Mouse (Mus musculus) intestine, embryonic 15.5 days (tissue): ENCODE data around the gene 6430548M08Rik. TPM values are rescaled to one million over a fixed set of nuclear protein-coding genes. Genes with fewer than 3 reads are reported as not detected.

ENCODE experiments used
- ATAC-seq: fragments of 200-750 bp; cut with Nextera tagmentation; 2 replicates; pipeline ENCODE4 v1.8.0; 2017; ENCODE audit warnings: moderate TSS enrichment, moderate library complexity
- H3K27ac ChIP-seq: fragments of 300-500 bp; sonication (generic); 2 replicates; pipeline ENCODE4 v1.5.1; 2015; ENCODE audit warnings: mild to moderate bottlenecking, inconsistent platforms
- H3K27me3 ChIP-seq: fragments of 300-500 bp; sonication (generic); replicated peaks from 2 replicates; pipeline ENCODE4 v1.6.1; 2015; ENCODE audit warnings: inconsistent platforms
- H3K36me3 ChIP-seq: fragments of 300-500 bp; sonication (generic); 2 replicates; pipeline ENCODE4 v1.6.1; 2015; ENCODE audit warnings: inconsistent platforms
- H3K4me1 ChIP-seq: fragments of 300-500 bp; sonication (generic); replicated peaks from 2 replicates; pipeline ENCODE4 v1.6.1; 2015; ENCODE audit warnings: inconsistent platforms
- H3K4me2 ChIP-seq: fragments of 300-500 bp; sonication (generic); replicated peaks from 2 replicates; pipeline ENCODE4 v1.6.1; 2015; ENCODE audit warnings: mild to moderate bottlenecking, inconsistent platforms
- H3K4me3 ChIP-seq: fragments of 300-500 bp; sonication (generic); replicated peaks from 2 replicates; pipeline ENCODE4 v1.5.1; 2015; ENCODE audit warnings: inconsistent platforms
- H3K9ac ChIP-seq: fragments of 300-500 bp; sonication (generic); 2 replicates; pipeline ENCODE4 v1.6.1; 2015; ENCODE audit warnings: inconsistent platforms
- H3K9me3 ChIP-seq: fragments of 300-500 bp; sonication (generic); 2 replicates; pipeline ENCODE4 v1.6.1; 2016; ENCODE audit warnings: inconsistent platforms
- WGBS: fragments of 180-500 bp; shearing (Covaris S2); methylation state at CpG from one replicate; pipeline ENCODE4 v1.1.7; 2015; 5-methylcytosine and 5-hydroxymethylcytosine counted together
- polyA plus RNA-seq: library from polyadenylated mRNA; unstranded; fragments of >200 nt; fragmentation: Nextera tagmentation; extraction: Ambion mirVana; gene quantifications from 2 replicates; pipeline ENCODE4 v1.2.1, GENCODE M21; 2015

Gene 6430548M08Rik
- polyA plus RNA-seq, 1 experiment from 2014 or later = 4.7 TPM

GRCm38 (mm10) chr8:120190107-120190809, 76.3 kb downstream of the 6430548M08Rik start:
- Histone ChIP-seq H3K4me1 (peaks cover 45% of the 10 kb centered on the region), H3K9me3 (no peaks in the 10 kb centered on the region), H3K4me3 (no peak overlapping the region), H3K36me3 (no peaks in the 10 kb centered on the region), H3K27ac (peak overlapping the region; percentile 14; the same call in 1 of the 2 replicates), H3K9ac (no peak overlapping the region), H3K27me3 (no peaks in the 10 kb centered on the region), H3K4me2 (no peak overlapping the region)
- ATAC-seq = no peak
- 81% methylated on average over 17 of the region's 17 CpGs for WGBS

- H3K4me1 ChIP-seq = peaks cover 38% of the 10 kb centered on the region
Measured at GRCm38 (mm10) chr8:120190810-120191413, 77.0 kb downstream of the 6430548M08Rik start.

GRCm38 (mm10) chr8:120191633-120192032, 77.7 kb downstream of the 6430548M08Rik start:
- no peak overlapping the region for H3K4me3 ChIP-seq
- peak; percentile 37; the same call in 1 of the 2 replicates for ATAC-seq
- WGBS = 63% methylated on average over 5 of the region's 5 CpGs
- no peaks in the 10 kb centered on the region for H3K36me3 ChIP-seq
- no peak overlapping the region for H3K9ac ChIP-seq
- H3K4me2 ChIP-seq = peak overlapping the region; percentile 52; the same call in 1 of the 2 replicates
- peaks cover 31% of the 10 kb centered on the region for H3K4me1 ChIP-seq
- H3K27ac ChIP-seq = peak overlapping the region; percentile 91
- H3K27me3 ChIP-seq = no peaks in the 10 kb centered on the region
- H3K9me3 ChIP-seq = no peaks in the 10 kb centered on the region

More at GRCm38 (mm10) chr8:120190810-120191413, 77.0 kb downstream of the 6430548M08Rik start:
- 23% methylated on average over 20 of the region's 20 CpGs for WGBS
- Histone ChIP-seq H3K27me3 (no peaks in the 10 kb centered on the region), H3K9ac (peak overlapping the region; percentile 13; the same call in 1 of the 2 replicates), H3K36me3 (no peaks in the 10 kb centered on the region), H3K27ac (peak overlapping the region; percentile 91), H3K4me3 (no peak overlapping the region), H3K9me3 (no peaks in the 10 kb centered on the region), H3K4me2 (peak overlapping the region; percentile 52)
- ATAC-seq = peak; percentile 92

- H3K27ac ChIP-seq = peak overlapping the region; percentile 91
- no peak for ATAC-seq
- no peaks in the 10 kb centered on the region for H3K9me3 ChIP-seq
- H3K4me2 ChIP-seq = no peak overlapping the region
- WGBS = 97% methylated on average over 5 of the region's 5 CpGs
- H3K4me3 ChIP-seq = no peak overlapping the region
- H3K9ac ChIP-seq = no peak overlapping the region
- no peaks in the 10 kb centered on the region for H3K27me3 ChIP-seq
- peaks cover 27% of the 10 kb centered on the region for H3K4me1 ChIP-seq
- H3K36me3 ChIP-seq = no peaks in the 10 kb centered on the region
Measured at GRCm38 (mm10) chr8:120192118-120192517, 78.2 kb downstream of the 6430548M08Rik start.

- no peak overlapping the region for H3K9ac ChIP-seq
- H3K27me3 ChIP-seq = no peaks in the 10 kb centered on the region
- no peak overlapping the region for H3K4me3 ChIP-seq
- no peak for ATAC-seq
- no peak overlapping the region for H3K4me2 ChIP-seq
- H3K36me3 ChIP-seq = no peaks in the 10 kb centered on the region
- WGBS = 80% methylated on average over 6 of the region's 6 CpGs
- H3K4me1 ChIP-seq = peaks cover 18% of the 10 kb centered on the region
- H3K9me3 ChIP-seq = 0 out of 2 replicates have a peak, but pooled peaks cover 3% of the 10 kb centered on the region
- no peak overlapping the region for H3K27ac ChIP-seq
Measured at GRCm38 (mm10) chr8:120201351-120201750, 87.4 kb downstream of the 6430548M08Rik start.

GRCm38 (mm10) chr8:120202546-120202945, 88.6 kb downstream of the 6430548M08Rik start:
- Histone ChIP-seq H3K27ac (no peak overlapping the region), H3K9me3 (0 out of 2 replicates have a peak, but pooled peaks cover 3% of the 10 kb centered on the region)
- ATAC-seq = peak; percentile 31; the same call in 1 of the 2 replicates

GRCm38 (mm10) chr8:120204736-120205360, 90.9 kb downstream of the 6430548M08Rik start:
- H3K4me3 ChIP-seq = no peak overlapping the region
- H3K36me3 ChIP-seq = no peaks in the 10 kb centered on the region
- H3K9ac ChIP-seq = no peak overlapping the region
- H3K27me3 ChIP-seq = no peaks in the 10 kb centered on the region
- peaks cover 24% of the 10 kb centered on the region for H3K4me1 ChIP-seq
- peak overlapping the region; percentile 1; the same call in 1 of the 2 replicates for H3K4me2 ChIP-seq
- no peaks in the 10 kb centered on the region for H3K9me3 ChIP-seq
- 56% methylated on average over 7 of the region's 7 CpGs for WGBS
- peak; percentile 39; the same call in 1 of the 2 replicates for ATAC-seq
- H3K27ac ChIP-seq = 0 out of 2 replicates have a peak overlapping the region, but pooled peaks have one; percentile 40

More at GRCm38 (mm10) chr8:120202546-120202945, 88.6 kb downstream of the 6430548M08Rik start:
- Histone ChIP-seq H3K4me3 (no peak overlapping the region), H3K27me3 (no peaks in the 10 kb centered on the region), H3K36me3 (no peaks in the 10 kb centered on the region), H3K4me1 (peaks cover 18% of the 10 kb centered on the region), H3K9ac (no peak overlapping the region), H3K4me2 (no peak overlapping the region)
- 57% methylated on average over 3 of the region's 3 CpGs for WGBS

GRCm38 (mm10) chr8:120205916-120206315, 92.0 kb downstream of the 6430548M08Rik start:
- no peak overlapping the region for H3K4me2 ChIP-seq
- no peak overlapping the region for H3K4me3 ChIP-seq
- no peaks in the 10 kb centered on the region for H3K9me3 ChIP-seq
- 85% methylated on average over 9 of the region's 9 CpGs for WGBS
- H3K36me3 ChIP-seq = no peaks in the 10 kb centered on the region
- no peaks in the 10 kb centered on the region for H3K27me3 ChIP-seq
- no peak; the same call in 1 of the 2 replicates for ATAC-seq
- H3K9ac ChIP-seq = no peak overlapping the region
- no peak overlapping the region for H3K27ac ChIP-seq
- H3K4me1 ChIP-seq = peaks cover 28% of the 10 kb centered on the region

- peaks cover 31% of the 10 kb centered on the region for H3K4me1 ChIP-seq
- no peak overlapping the region for H3K4me2 ChIP-seq
- H3K27ac ChIP-seq = no peak overlapping the region
- no peak for ATAC-seq
- no peaks in the 10 kb centered on the region for H3K27me3 ChIP-seq
- 86% methylated on average over 8 of the region's 8 CpGs for WGBS
- no peaks in the 10 kb centered on the region for H3K9me3 ChIP-seq
- H3K9ac ChIP-seq = no peak overlapping the region
- no peak overlapping the region for H3K4me3 ChIP-seq
- no peaks in the 10 kb centered on the region for H3K36me3 ChIP-seq
Measured at GRCm38 (mm10) chr8:120207364-120207763, 93.4 kb downstream of the 6430548M08Rik start.

- peaks cover 34% of the 10 kb centered on the region for H3K4me1 ChIP-seq
- WGBS = 29% methylated on average over 11 of the region's 11 CpGs
- ATAC-seq = no peak
- H3K9ac ChIP-seq = no peak overlapping the region
- H3K36me3 ChIP-seq = no peaks in the 10 kb centered on the region
- no peak overlapping the region for H3K27ac ChIP-seq
- H3K27me3 ChIP-seq = no peaks in the 10 kb centered on the region
- H3K9me3 ChIP-seq = no peaks in the 10 kb centered on the region
- no peak overlapping the region for H3K4me3 ChIP-seq
- no peak overlapping the region for H3K4me2 ChIP-seq
Measured at GRCm38 (mm10) chr8:120208113-120208512, 94.2 kb downstream of the 6430548M08Rik start.

- Histone ChIP-seq H3K9ac (0 out of 2 replicates have a peak overlapping the region, but pooled peaks have one; percentile 8), H3K9me3 (no peaks in the 10 kb centered on the region), H3K4me3 (no peak overlapping the region), H3K36me3 (no peaks in the 10 kb centered on the region), H3K4me2 (no peak overlapping the region), H3K27ac (0 out of 2 replicates have a peak overlapping the region, but pooled peaks have one; percentile 27), H3K27me3 (no peaks in the 10 kb centered on the region), H3K4me1 (peaks cover 31% of the 10 kb centered on the region)
- 0 out of 2 replicates have a peak, but pooled peaks have one; percentile 10 for ATAC-seq
- WGBS = 17% methylated on average over 4 of the region's 4 CpGs
Measured at GRCm38 (mm10) chr8:120211345-120211744, 97.4 kb downstream of the 6430548M08Rik start.

GRCm38 (mm10) chr8:120212596-120212995, 98.6 kb downstream of the 6430548M08Rik start:
- Histone ChIP-seq H3K4me2 (no peak overlapping the region), H3K4me3 (no peak overlapping the region), H3K9ac (no peak overlapping the region), H3K36me3 (no peaks in the 10 kb centered on the region), H3K9me3 (no peaks in the 10 kb centered on the region), H3K4me1 (peaks cover 42% of the 10 kb centered on the region), H3K27me3 (no peaks in the 10 kb centered on the region), H3K27ac (no peak overlapping the region)
- ATAC-seq = no peak
- 89% methylated on average over 7 of the region's 7 CpGs for WGBS
